Mouse (Mus musculus): ENCODE measurements around the gene Spats2l.

Spats2l gene

DNA sequence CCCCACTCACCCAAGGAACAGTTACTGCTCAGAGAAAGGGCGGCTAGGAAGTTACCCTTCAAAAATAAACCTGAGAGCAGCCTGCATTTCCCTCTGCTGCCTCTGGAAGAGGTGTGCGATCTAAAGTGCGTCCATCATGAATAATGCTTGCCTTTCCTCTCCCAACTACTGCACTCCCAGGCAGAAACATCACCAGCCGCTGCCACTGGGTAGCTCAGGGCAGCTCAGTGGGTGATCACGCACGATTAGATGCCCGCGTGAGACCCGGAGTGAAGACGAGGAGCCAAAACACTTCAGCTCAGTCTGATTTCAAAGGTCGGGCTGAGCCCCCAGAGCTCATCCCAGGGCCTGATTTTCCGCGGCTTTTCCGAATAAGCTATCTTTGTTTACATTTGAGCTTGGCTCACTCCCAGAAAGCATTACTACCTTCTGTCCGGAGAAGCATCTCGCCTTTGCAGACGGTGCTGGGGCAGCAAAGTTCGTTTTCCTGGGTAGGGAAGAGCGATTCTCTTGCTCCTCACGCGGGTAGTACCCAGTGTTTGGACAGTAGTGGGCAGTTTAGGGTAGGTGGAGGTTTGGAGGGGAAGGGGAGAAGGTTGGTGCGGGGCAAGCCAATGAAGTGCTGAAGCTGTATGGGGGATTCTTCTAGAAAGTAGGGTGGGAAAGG is at the start of gene Spats2l:
Gene Spats2l, plus strand, starts transcription at position 162 of the 667 bp plus-strand sequence.
- ATAC-seq (ENCODE audit: low TSS enrichment) = peak; percentile 66

GRCm38 (mm10) chr1:57725268-57725667 is 48.7 kb upstream of the Spats2l start:
- ATAC-seq (ENCODE audit: low TSS enrichment) = no peak

DNA sequence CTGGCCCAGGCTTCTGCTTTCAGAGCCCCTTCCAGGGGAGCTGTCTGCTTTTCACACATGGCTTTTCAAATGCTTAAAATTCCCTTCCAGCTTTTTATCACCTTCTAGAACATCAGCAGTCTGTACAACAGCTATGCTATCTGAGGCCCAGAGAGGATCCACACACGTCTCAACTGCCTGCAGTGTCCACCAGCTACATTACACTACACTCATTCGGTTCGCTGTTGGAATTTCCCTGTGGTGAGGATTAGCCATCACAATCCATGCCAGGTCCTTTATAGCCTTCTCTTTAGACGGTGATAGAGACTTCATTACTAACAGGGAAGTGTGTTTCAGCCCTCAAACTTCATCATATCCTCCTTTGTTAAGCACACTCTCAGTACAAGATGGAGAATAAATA is 38.1 kb upstream of the Spats2l start:
- no peak for ATAC-seq (ENCODE audit: low TSS enrichment)

- ATAC-seq (ENCODE audit: low TSS enrichment) = no peak
Observed at GRCm38 (mm10) chr1:57741740-57742139, 32.2 kb upstream of the Spats2l start.

DNA sequence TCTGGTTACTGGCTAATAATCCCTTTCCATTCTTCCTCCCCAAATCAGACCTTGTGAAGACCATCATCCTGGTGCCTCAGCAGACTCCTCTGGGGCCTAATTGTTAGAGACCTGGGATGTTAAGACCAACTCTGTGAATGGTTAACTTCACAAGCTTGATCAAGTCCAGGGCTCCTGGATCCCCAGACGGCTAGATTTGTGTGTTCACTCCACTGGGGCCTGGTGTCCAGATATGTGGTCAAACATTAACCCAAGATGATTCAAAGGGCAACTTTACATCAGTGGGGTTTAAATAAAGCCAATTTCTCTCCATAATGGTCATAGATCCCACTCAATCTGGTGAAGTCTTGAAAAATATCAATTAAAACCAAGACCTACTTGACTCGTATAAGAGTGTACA is 31.7 kb upstream of the Spats2l start:
- ATAC-seq (ENCODE audit: low TSS enrichment) = no peak

- no peak for ATAC-seq (ENCODE audit: low TSS enrichment)
Observed at GRCm38 (mm10) chr1:57751781-57752180, 22.2 kb upstream of the Spats2l start.

- ATAC-seq (ENCODE audit: low TSS enrichment) = no peak
Observed at GRCm38 (mm10) chr1:57766396-57766795, 7.6 kb upstream of the Spats2l start.

GRCm38 (mm10) chr1:57773326-57773725 is 636 bp upstream of the Spats2l start:
- ATAC-seq (ENCODE audit: low TSS enrichment) = no peak

DNA sequence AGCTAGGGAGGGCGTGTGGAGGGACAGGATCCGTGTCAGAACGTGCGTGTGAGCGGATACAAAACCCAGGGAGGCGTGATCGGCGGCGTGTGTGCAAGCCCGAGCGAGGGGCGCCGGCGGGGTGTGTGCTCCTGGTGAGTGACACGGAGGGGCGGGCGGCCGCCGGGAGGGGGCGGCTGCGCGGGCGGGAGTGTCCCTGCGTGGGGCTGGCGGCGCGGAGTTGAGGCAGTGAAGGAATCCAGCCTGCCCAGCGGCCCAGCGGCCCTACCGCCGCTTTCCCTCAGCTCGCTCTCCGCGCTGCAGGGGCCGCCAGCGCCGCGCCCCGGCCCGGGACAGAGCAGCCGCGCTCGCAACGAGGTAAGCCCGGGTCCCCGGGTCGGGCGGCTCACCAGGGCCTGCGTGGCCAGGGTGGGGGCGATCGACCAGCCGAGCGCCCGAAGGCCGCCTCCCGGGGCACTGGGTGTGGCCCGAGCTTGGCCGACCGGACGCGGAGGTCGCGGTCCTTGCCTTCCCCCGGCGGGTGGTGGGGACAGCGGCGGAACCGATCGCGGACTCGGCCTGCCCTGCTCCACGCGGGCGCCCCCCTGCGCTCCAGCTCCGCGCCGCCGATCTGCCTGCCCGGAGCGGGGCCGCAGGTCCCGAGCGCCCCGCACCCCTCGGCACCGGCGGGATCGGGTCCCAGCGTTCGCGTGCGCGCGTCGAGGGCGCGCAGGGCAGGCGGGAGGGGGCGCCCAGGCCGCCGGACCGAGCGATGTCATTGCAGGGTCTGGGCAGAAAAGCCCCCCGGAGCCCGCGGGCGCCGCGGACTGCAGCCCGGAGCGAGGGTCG is 920 bp downstream of the Spats2l start:
- peak; percentile 71 for ATAC-seq (ENCODE audit: low TSS enrichment)

- ATAC-seq (ENCODE audit: low TSS enrichment) = peak; percentile 43
Observed at GRCm38 (mm10) chr1:57775496-57775790, 1.5 kb downstream of the Spats2l start.

DNA sequence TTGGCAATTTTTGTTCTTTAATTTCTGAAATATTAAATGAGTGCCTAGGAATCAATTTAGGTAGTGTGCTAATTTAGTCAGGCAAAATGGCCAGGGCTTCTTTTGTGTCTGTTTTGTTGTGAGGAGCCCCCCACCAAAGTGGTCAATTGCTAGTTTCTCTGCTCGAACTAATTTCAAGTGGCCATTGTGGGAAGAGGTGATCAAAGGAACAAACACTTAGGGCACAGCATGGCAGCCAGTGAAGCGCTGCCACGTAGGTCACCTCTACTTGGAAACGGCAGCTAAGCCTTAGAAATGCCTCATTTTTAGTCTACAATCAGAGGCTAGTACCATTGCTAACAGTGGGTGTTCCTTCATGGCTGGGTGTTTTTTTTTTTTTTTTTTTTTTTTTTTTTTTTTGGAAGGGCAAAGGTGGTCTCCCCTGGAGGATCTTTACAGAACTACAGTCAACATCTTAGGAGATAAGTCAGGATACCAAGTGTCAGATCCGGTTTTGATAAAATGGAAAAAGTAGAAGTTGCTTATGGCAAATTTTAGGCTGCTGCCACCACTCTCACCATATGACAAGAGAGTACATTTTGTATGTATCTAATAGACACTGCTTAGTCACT is 2.8 kb downstream of the Spats2l start:
- no peak for ATAC-seq (ENCODE audit: low TSS enrichment)

DNA sequence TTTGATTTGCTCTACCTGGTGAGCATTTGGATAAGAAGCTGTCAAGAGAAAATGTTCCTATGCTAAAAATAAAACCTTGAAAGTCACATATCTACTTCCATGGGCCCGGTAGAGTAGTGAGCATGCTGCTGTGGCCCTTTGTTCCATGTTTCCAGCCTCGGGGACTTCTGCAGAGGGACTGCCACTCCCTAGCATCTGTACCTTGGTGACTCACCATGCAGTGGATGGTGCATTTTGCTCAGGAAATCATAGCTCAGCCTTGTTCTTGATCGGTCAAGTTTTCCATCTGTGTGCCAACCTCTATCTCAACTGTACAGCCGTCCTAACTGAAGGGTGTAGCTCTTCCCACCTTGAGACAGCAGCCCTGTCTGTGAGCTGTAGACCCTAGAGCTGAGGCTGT is 10.3 kb downstream of the Spats2l start:
- ATAC-seq (ENCODE audit: low TSS enrichment) = peak; percentile 60

GRCm38 (mm10) chr1:57789831-57790230 is 15.9 kb downstream of the Spats2l start:
- peak; percentile 44; the same call in 1 of the 2 replicates for ATAC-seq (ENCODE audit: low TSS enrichment)

- no peak for ATAC-seq (ENCODE audit: low TSS enrichment)
Observed at GRCm38 (mm10) chr1:57792212-57792611, 18.2 kb downstream of the Spats2l start.

DNA sequence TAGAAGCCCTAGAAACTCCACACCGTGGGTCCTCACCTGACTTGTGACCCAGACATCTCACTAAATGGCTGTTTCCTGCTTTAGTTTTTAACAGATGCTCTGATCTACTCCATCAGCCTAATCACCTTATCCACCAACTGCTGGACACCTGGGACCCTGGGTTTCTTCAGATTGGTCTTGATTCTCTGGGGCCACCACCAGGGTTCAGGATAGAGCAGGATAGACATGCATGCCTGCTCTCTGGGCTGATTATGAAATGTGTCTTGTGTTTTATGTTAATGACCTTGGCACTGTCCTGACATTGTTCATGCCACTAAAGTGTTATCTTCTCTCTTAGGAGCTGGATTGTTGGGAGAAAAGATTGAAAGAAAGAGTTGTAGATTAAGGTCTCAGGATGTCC is 21.9 kb downstream of the Spats2l start:
- no peak for ATAC-seq (ENCODE audit: low TSS enrichment)

- peak; percentile 95 for ATAC-seq (ENCODE audit: low TSS enrichment)
Observed at GRCm38 (mm10) chr1:57799398-57799797, 25.4 kb downstream of the Spats2l start.

DNA sequence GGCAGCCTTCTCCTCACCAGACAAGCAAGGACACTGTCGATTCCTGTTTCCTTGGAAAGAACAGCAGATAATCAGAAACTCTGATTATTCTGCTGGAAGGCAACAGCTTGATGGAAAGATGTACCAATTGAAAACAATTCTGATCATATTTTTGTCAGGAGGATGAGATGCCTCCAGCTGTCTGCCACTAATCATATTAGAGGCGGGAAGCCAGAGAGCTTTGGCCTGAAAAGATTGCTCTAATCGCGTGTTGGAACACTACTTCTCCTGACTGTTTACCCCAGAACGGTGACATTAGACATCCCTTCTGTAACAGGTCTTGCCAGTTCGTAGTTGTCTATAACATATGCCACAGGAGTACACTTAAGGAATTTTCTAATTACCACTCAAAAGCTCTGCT is 26.9 kb downstream of the Spats2l start:
- ATAC-seq (ENCODE audit: low TSS enrichment) = no peak

GRCm38 (mm10) chr1:57806126-57806525 is 32.2 kb downstream of the Spats2l start:
- no peak for ATAC-seq (ENCODE audit: low TSS enrichment)

DNA sequence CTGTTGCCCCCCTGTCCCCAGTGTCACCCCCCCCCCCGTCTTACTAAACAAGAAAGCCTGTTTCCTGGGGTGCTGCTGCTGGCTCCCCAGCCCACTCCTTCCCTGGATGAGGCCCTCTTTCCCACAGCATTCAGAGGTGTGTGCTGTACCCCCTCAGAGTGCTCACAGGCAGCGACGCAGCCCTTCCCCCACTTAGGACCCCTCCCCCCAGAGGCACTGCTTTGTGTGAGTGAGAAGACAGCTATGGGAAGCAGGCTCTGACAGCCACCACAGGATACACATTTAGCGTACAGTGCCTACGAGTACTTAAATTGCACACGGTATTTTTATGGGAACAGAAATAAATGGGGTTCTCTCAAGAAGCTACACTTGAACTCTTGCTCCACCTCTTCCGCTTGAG is 33.9 kb downstream of the Spats2l start:
- peak; percentile 32 for ATAC-seq (ENCODE audit: low TSS enrichment)

DNA sequence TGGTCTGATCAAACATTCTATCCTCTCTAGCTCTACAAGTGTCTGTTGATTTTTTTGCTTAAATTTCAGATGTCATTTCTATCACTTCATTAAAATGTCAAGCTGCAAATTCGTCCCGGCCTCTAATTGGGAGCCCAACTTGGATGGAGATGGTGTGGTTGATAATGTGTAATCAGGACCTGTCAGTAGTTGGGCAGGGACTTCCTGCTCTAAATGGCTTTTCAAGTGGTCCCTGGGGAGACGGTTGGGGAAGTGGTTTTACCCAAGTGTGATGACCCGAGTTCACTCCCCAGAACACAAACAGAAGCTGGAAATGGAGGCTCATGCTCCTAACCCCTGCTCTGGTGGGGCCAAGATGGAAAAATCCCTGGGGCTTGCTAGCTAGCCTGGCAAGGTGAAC is 36.3 kb downstream of the Spats2l start:
- ATAC-seq (ENCODE audit: low TSS enrichment) = no peak

GRCm38 (mm10) chr1:57817103-57817502 is 43.1 kb downstream of the Spats2l start:
- ATAC-seq (ENCODE audit: low TSS enrichment) = no peak

- ATAC-seq (ENCODE audit: low TSS enrichment) = peak; percentile 20; the same call in 1 of the 2 replicates
Observed at GRCm38 (mm10) chr1:57820428-57820997, 46.6 kb downstream of the Spats2l start.
